Mouse (Mus musculus) cerebellum, postnatal 4 days (tissue): ENCODE results near the gene Tbce.
A peak's percentile ranks its signal among the peaks of the same experiment; 100 is the strongest.

Experiments used
- DNase-seq, 2 experiments: peaks; one replicate each; pipeline ENCODE4 v3.0.0; 2022; ENCODE audit warnings: low spot score in 2 of 2, mixed read lengths in 1 of 2

Gene Tbce

DNA sequence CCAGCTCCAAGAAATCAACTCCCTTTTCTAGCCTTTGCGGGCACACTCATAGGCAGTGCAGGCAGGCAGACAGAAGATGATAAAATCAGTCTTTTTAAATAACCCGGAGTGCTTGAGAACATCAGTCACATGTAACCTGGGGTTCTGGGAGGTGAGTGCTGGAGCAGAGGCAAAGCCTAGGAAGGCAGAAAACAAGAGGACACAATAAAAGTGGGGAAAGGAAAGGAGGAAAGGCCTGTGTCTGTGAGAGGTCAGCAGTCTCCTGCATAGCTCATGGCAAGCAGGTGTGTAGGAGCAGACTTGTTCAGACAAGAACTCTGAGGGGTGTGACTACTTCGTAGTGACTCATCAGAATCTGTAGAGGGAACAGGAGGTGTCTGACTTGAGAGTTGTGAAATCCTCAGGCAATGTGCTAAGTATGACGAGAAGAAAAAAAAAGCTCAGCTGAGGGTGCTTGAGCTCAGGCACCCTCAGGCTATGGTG, 70.8 kb downstream of the Tbce start:
- no peak for DNase-seq

DNA sequence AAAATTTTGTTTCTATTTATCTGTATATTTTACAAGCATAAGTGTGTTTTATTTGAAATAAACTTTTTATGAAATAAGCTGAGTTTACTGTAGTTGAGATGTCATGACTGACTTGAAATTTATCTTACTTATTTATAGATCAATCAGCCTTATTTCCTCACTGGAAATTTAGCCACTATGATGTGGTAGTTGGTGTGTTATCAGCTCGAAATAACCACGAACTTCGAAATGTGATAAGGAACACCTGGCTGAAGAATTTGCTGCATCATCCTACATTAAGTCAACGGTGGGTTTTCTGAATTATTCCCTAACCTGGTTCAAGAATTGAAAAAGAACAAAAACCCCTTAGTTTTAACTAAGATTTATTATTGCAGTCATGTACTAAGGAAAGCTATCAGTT, 73.3 kb downstream of the Tbce start:
- DNase-seq: no peak

- no peak for DNase-seq
Observed at GRCm38 (mm10) chr13:13965388-13965964, 74.0 kb downstream of the Tbce start.

DNA sequence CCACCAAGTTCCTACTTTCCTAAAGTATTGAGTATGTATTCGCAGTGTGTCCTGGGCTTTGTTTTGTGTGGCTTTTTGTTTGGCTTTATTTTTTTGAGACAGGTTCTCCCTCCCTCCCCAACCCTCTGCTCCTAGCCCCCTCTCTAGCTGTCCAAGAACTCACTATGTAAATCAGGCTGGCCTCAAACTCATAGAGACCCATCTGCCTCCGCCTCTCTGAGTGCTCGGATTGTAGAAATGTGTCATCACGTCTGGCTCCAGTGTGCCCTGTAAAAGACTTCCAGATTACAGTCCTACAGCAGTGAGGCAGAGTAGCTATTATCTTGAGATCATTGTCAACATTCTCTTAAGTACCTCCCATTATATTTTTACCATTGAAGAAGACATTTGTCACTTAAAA, 78.4 kb downstream of the Tbce start:
- no peak for DNase-seq

DNA sequence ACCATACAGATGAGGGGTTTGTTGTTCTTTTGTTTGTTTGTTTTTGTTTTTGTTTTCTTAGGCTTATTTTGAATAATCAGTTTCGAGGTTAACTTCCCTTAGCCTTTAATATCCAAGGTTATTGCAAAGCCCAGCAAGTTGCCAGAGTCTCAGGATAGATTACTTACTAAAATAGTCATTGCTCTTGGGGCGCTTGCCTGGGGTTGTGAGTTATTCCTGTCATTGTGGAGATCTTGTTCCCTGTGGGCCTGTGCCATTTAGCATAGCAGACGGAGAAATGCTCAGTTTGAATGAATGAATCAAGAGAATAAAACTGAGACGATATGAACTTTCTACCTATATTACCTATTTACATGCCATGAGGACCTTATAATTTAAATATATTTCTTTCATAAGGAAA, 79.2 kb downstream of the Tbce start:
- DNase-seq: no peak

DNA sequence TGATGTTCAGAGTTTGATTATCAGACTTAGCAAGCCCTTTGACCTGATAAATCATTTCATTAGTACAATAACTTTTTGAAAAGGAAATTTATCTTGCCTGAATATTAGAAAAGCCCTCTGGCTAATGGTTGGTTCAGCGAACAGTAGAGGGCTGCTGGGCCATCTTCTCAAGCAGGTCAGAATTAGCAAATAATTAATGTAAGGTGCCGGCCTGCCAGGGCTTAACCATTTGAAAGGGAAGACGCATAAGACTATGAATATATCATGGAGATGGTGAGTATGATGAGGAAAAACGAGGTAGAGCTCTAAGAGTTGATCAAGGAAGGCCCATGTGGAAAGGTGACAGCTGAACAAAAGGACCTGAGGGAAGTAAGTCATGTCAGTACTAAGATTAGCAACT, 82.8 kb downstream of the Tbce start:
- DNase-seq: no peak

GRCm38 (mm10) chr13:13954931-13955330, 84.5 kb downstream of the Tbce start:
- DNase-seq: peak in 1 of 2 experiments; percentile 29

DNA sequence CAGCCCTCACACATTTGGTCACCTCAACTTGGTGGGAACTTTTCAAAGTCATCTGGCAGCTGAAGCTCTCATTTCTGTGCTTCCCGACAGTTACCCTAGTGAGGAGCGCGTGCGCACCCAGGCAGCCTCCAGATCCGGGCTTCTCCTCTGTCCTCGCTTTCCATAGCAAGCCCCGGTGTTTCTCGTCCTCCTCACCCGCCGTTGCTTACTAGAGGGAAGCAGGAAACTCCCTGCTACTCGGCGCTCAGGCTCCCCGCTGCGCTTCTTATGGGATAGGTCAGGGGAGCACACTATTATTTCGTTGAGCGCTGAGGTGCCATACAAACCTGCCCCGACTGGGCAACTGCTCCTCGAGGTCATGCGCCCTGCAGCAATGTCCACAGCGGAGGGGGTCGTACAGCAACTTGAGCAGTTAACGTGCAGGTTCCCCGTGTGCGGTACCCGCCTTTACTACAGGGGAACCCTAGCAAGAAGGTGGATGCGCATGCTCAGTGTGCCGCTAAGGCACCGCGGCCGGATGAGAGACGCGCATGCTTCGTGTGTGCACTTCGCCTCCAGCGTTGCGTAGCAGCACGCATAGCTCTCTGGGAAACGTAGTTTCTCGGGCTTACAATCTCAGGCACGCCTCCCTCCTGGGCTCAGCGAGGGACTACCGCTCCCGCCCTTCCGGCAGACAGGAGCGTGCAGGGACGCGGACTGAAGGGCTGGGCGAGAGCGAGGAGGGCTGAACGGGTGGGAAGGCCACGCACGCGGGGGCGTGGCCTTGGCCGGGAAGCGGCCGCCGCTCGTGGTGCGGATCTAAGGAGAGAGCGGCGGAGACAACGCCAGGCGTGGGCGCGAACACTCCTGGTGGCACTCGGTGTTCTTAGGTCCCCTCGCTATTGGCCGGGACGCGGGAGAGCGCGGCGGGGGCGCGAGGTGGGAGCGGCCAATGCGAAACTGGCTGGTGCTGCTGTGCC, 85.3 kb downstream of the Tbce start, which contains the start of gene B3galnt2:
TSS of gene B3galnt2 (plus strand) at position 596 of the 959 bp plus-strand sequence.
- DNase-seq: peak; percentile 81 to 92
